Mouse (Mus musculus) cerebellum, adult 2 months (tissue): ENCODE data around the gene Wdr19.

ENCODE experiments used
- CTCF ChIP-seq: fragments of 200-500 bp; IDR thresholded peaks from 2 replicates; pipeline ENCODE4 v1.5.1; 2011; ENCODE audit warnings: low read depth, mild to moderate bottlenecking, control low read depth, low read length, moderate library complexity, borderline replicate concordance; ENCODE audit not compliant: insufficient read depth
- POLR2A ChIP-seq: fragments of 200-500 bp; IDR thresholded peaks from 2 replicates; pipeline ENCODE4 v1.6.1; 2011; ENCODE audit warnings: low read length, control low read depth, borderline replicate concordance; ENCODE audit not compliant: insufficient read depth

DNA sequence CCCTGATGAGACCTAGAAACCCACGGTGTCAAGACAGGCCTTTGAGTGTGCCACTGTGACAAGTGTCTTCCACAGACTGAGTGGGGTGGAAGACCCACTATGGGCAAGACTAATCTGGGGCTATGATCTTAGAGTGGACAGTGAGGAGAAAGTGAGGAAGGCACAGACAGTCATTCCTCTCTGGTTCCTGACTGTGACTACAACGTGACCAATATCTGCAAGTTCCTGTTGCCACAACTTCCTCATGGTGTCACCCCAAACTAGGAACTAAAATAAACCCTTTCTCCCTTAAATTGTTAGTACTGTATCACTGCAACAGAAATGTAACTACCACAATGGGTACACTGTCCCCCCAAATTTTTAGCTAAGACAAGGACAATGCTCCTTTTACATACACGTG, 109.4 kb downstream of the Wdr19 start:
- TF ChIP-seq POLR2A (no peak), CTCF (no peak)
